Mouse (Mus musculus) cerebellum, postnatal 4 days (tissue): ENCODE measurements around the gene Dcn.

Source experiments
- DNase-seq, 2 experiments: peaks; one replicate each; pipeline ENCODE4 v3.0.0; 2022; ENCODE audit warnings: low spot score in 2 of 2, mixed read lengths in 1 of 2

The Dcn gene

GRCm38 (mm10) chr10:97479004-97479766 lies at the start of gene Dcn:
Gene Dcn (plus strand): TSS chr10:97479609.
- DNase-seq: no peak

GRCm38 (mm10) chr10:97436662-97437061 lies 42.7 kb upstream of the Dcn start:
- DNase-seq: no peak

GRCm38 (mm10) chr10:97442300-97442699 lies 37.1 kb upstream of the Dcn start:
- DNase-seq: no peak

GRCm38 (mm10) chr10:97446486-97446885 lies 32.9 kb upstream of the Dcn start:
- DNase-seq: no peak

- DNase-seq: no peak
Measured at GRCm38 (mm10) chr10:97452886-97453285, 26.5 kb upstream of the Dcn start.

GRCm38 (mm10) chr10:97453529-97453928 lies 25.9 kb upstream of the Dcn start:
- DNase-seq: no peak

GRCm38 (mm10) chr10:97456993-97457392 lies 22.4 kb upstream of the Dcn start:
- DNase-seq: no peak

GRCm38 (mm10) chr10:97466818-97467217 lies 12.6 kb upstream of the Dcn start:
- DNase-seq: no peak

GRCm38 (mm10) chr10:97469411-97470140 lies 9.8 kb upstream of the Dcn start:
- DNase-seq: no peak

GRCm38 (mm10) chr10:97475460-97475859 lies 3.9 kb upstream of the Dcn start:
- no peak for DNase-seq

- DNase-seq: no peak
Measured at GRCm38 (mm10) chr10:97478259-97478658, 1.1 kb upstream of the Dcn start.

GRCm38 (mm10) chr10:97482150-97482549 lies 2.7 kb downstream of the Dcn start:
- no peak for DNase-seq

- DNase-seq: no peak
Measured at GRCm38 (mm10) chr10:97484049-97484448, 4.6 kb downstream of the Dcn start.

- no peak for DNase-seq
Measured at GRCm38 (mm10) chr10:97485151-97485550, 5.7 kb downstream of the Dcn start.

- no peak for DNase-seq
Measured at GRCm38 (mm10) chr10:97486085-97486484, 6.7 kb downstream of the Dcn start.

- no peak for DNase-seq
Measured at GRCm38 (mm10) chr10:97487269-97487989, 8.0 kb downstream of the Dcn start.

- DNase-seq: no peak
Measured at GRCm38 (mm10) chr10:97492367-97492980, 13.1 kb downstream of the Dcn start.

- DNase-seq: no peak
Measured at GRCm38 (mm10) chr10:97497646-97498045, 18.2 kb downstream of the Dcn start.

GRCm38 (mm10) chr10:97523366-97523765 lies 44.0 kb downstream of the Dcn start:
- DNase-seq: no peak

GRCm38 (mm10) chr10:97535697-97536096 lies 56.3 kb downstream of the Dcn start:
- no peak for DNase-seq

- DNase-seq: no peak
Measured at GRCm38 (mm10) chr10:97536921-97537320, 57.5 kb downstream of the Dcn start.

GRCm38 (mm10) chr10:97538202-97538601 lies 58.8 kb downstream of the Dcn start:
- DNase-seq: no peak
